In genomic region chrX:48525866-48526265, GRCm38 (mm10) we compare ENCODE assay signal across 17 mouse cellular contexts. TPM values are rescaled to one million over a fixed set of nuclear protein-coding genes. Genes with fewer than 3 reads are reported as not detected.
DNase-seq lines count a peak whose midpoint lies in the region; ATAC-seq and TF ChIP-seq lines count a peak whose summit lies in the region.
"Had no signal": no experiment of that assay in that cellular context is flagged by ENCODE, and none has a peak within 500 bp of the region (broad histone marks: within the 10 kb centered on the region; RNA-seq: fewer than 3 reads in every experiment).

No protein-coding gene starts in this region.

- peaks cover 2% of the 10 kb centered on the region; the same call in 1 of the 2 replicates for H3K27me3 ChIP-seq in heart, embryonic 11.5 days (ENCODE audit: control insufficient read depth, insufficient read depth, low read length)
- no peaks in the 10 kb centered on the region for H3K27me3 ChIP-seq in lung, embryonic 14.5 days (ENCODE audit: insufficient read depth, low read length)
- H3K27me3 ChIP-seq in liver, postnatal 0 days (ENCODE audit: insufficient read depth, low read length): peaks cover 3% of the 10 kb centered on the region; the same call in 1 of the 2 replicates
- no peaks in the 10 kb centered on the region for H3K27me3 ChIP-seq in forebrain, postnatal 0 days (ENCODE audit: insufficient read depth, low read length)
- H3K27me3 ChIP-seq: hindbrain, embryonic 13.5 days; liver, embryonic 15.5 days; stomach, embryonic 15.5 days had no signal

- no peak for TF ChIP-seq EP300 in liver, postnatal 0 days (IDR thresholded peaks at IDR 0.05; ENCODE audit: low read depth)

- no peak for ATAC-seq in heart, embryonic 11.5 days (replicated peaks; ENCODE audit: insufficient number of reproducible peaks, low FRiP score, low TSS enrichment)
- no peak for ATAC-seq in lung, embryonic 14.5 days (ENCODE audit: insufficient read depth)
- no peak for ATAC-seq in liver, postnatal 0 days
- ATAC-seq in forebrain, postnatal 0 days: no peak
- ATAC-seq: activated CD4-positive, CD25-positive, alpha-beta regulatory T cell, adult 4 months; midbrain, embryonic 16.5 days had no signal

- H3K9me3 ChIP-seq in heart, embryonic 11.5 days (replicated peaks; ENCODE audit: control insufficient read depth, low read length): no peaks in the 10 kb centered on the region
- no peaks in the 10 kb centered on the region for H3K9me3 ChIP-seq in lung, embryonic 14.5 days (ENCODE audit: low read depth, low read length)
- no peaks in the 10 kb centered on the region for H3K9me3 ChIP-seq in liver, postnatal 0 days (ENCODE audit: low read length)
- no peaks in the 10 kb centered on the region for H3K9me3 ChIP-seq in forebrain, postnatal 0 days (ENCODE audit: low read length)
- H3K9me3 ChIP-seq: hindbrain, embryonic 13.5 days; liver, embryonic 15.5 days; stomach, embryonic 15.5 days had no signal

- WGBS in heart, embryonic 11.5 days (ENCODE audit: insufficient replicate concordance): 41% methylated on average over 8 of the region's 8 CpGs
- WGBS in lung, embryonic 14.5 days: 49% methylated on average over 8 of the region's 8 CpGs
- WGBS in liver, postnatal 0 days (ENCODE audit: insufficient replicate concordance): 66% methylated on average over 8 of the region's 8 CpGs
- 68% methylated on average over 8 of the region's 8 CpGs for WGBS in forebrain, postnatal 0 days

- no peak for TF ChIP-seq CTCF in lung, embryonic 14.5 days (IDR thresholded peaks at IDR 0.05; ENCODE audit: low read depth)
- TF ChIP-seq CTCF in liver, postnatal 0 days (IDR thresholded peaks at IDR 0.05; ENCODE audit: low read depth): no peak
- TF ChIP-seq CTCF in forebrain, postnatal 0 days (IDR thresholded peaks at IDR 0.05; ENCODE audit: low read depth): no peak

- H3K36me3 ChIP-seq in heart, embryonic 11.5 days (ENCODE audit: control insufficient read depth, insufficient read depth, low read length): no peaks in the 10 kb centered on the region
- no peaks in the 10 kb centered on the region for H3K36me3 ChIP-seq in lung, embryonic 14.5 days (ENCODE audit: insufficient read depth)
- no peaks in the 10 kb centered on the region for H3K36me3 ChIP-seq in liver, postnatal 0 days (replicated peaks; ENCODE audit: insufficient read depth, low read length)
- no peaks in the 10 kb centered on the region for H3K36me3 ChIP-seq in forebrain, postnatal 0 days (ENCODE audit: insufficient read depth)
- H3K36me3 ChIP-seq: liver, embryonic 15.5 days; stomach, embryonic 15.5 days had no signal

- no peaks in the 10 kb centered on the region for H3K4me1 ChIP-seq in heart, embryonic 11.5 days (ENCODE audit: control insufficient read depth, insufficient read depth, low read length)
- H3K4me1 ChIP-seq in lung, embryonic 14.5 days (ENCODE audit: insufficient read depth): no peaks in the 10 kb centered on the region
- no peaks in the 10 kb centered on the region for H3K4me1 ChIP-seq in liver, postnatal 0 days (ENCODE audit: insufficient read depth)
- H3K4me1 ChIP-seq in forebrain, postnatal 0 days (ENCODE audit: insufficient read depth): 0 out of 2 replicates have a peak, but pooled peaks cover 5% of the 10 kb centered on the region
- H3K4me1 ChIP-seq: liver, embryonic 15.5 days; stomach, embryonic 15.5 days had no signal

- DNase-seq in heart, adult 9 months (ENCODE audit: low spot score in 2 of 2): no peak
- DNase-seq in lung, embryonic 14.5 days: peak; percentile 3
- no peak for DNase-seq in lung, postnatal 25 days (ENCODE audit: low spot score)
- peak; percentile 17 for DNase-seq in fibroblast of lung, adult 2 months (ENCODE audit: low read depth)
- DNase-seq in right cerebral cortex, postnatal 25 days: peak; percentile 32
- DNase-seq in liver, postnatal 0 days: no peak
- no peak for DNase-seq in forebrain, postnatal 0 days
- DNase-seq: gastrocnemius, adult 2 months; kidney, adult 11 months; kidney, postnatal 36 days; thymus, postnatal 4 days had no signal

- no peak overlapping the region for H3K4me2 ChIP-seq in heart, embryonic 11.5 days
- no peak overlapping the region for H3K4me2 ChIP-seq in lung, embryonic 14.5 days
- H3K4me2 ChIP-seq in liver, postnatal 0 days (ENCODE audit: low read depth, low read length): no peak overlapping the region
- no peak overlapping the region for H3K4me2 ChIP-seq in forebrain, postnatal 0 days (ENCODE audit: low read depth)
- H3K4me2 ChIP-seq: hindbrain, embryonic 13.5 days; liver, embryonic 15.5 days; stomach, embryonic 15.5 days had no signal

- no peak overlapping the region for H3K4me3 ChIP-seq in heart, embryonic 11.5 days (ENCODE audit: low read depth, low read length)
- no peak overlapping the region for H3K4me3 ChIP-seq in lung, embryonic 14.5 days (ENCODE audit: low read depth, low read length)
- no peak overlapping the region for H3K4me3 ChIP-seq in liver, postnatal 0 days (ENCODE audit: low read depth, low read length)
- no peak overlapping the region for H3K4me3 ChIP-seq in forebrain, postnatal 0 days (ENCODE audit: low read depth, low read length)
- H3K4me3 ChIP-seq: gastrocnemius, adult 2 months; hindbrain, embryonic 13.5 days; liver, embryonic 15.5 days; stomach, embryonic 15.5 days had no signal

- 0 out of 2 replicates have a peak overlapping the region, but pooled peaks have one; percentile 11 for H3K27ac ChIP-seq in heart, embryonic 11.5 days (ENCODE audit: low read depth, low read length)
- H3K27ac ChIP-seq in lung, embryonic 14.5 days (ENCODE audit: low read depth): no peak overlapping the region
- H3K27ac ChIP-seq in liver, postnatal 0 days (ENCODE audit: low read depth): no peak overlapping the region
- H3K27ac ChIP-seq in forebrain, postnatal 0 days (ENCODE audit: low read depth, low read length): no peak overlapping the region
- H3K27ac ChIP-seq: gastrocnemius, adult 2 months; hindbrain, embryonic 13.5 days; liver, embryonic 15.5 days; stomach, embryonic 15.5 days had no signal

- H3K9ac ChIP-seq in heart, embryonic 11.5 days (ENCODE audit: low read depth, low read length): no peak overlapping the region
- H3K9ac ChIP-seq in lung, embryonic 14.5 days: no peak overlapping the region
- no peak overlapping the region for H3K9ac ChIP-seq in liver, postnatal 0 days (replicated peaks)
- H3K9ac ChIP-seq in forebrain, postnatal 0 days: no peak overlapping the region
- H3K9ac ChIP-seq: hindbrain, embryonic 13.5 days; liver, embryonic 15.5 days; stomach, embryonic 15.5 days had no signal

RNA-seq across cellular contexts. Expression of gene Rab33a, which starts 6.8 kb away (rescaled TPM):
- 6.8 and 7.1 TPM in 2 replicates for polyA plus RNA-seq in heart, embryonic 11.5 days (2014; fragmentation: Nextera tagmentation; extraction: Ambion mirVana)
- polyA plus RNA-seq in lung, embryonic 14.5 days (2014; fragmentation: Nextera tagmentation; extraction: Ambion mirVana): 1.7 and 1.9 TPM in 2 replicates
- 0.18 and 0.21 TPM in 2 replicates for polyA plus RNA-seq in liver, postnatal 0 days (2015; fragmentation: Nextera tagmentation; extraction: Ambion mirVana)
- 50.9 and 84.3 TPM in 2 replicates for total RNA-seq in forebrain, postnatal 0 days (2014; rRNA removed)
- 97.9 and 104 TPM in 2 replicates for polyA plus RNA-seq in forebrain, postnatal 0 days (2015; fragmentation: Nextera tagmentation; extraction: Ambion mirVana)

RNA-seq across cellular contexts. Expression of gene Aifm1, which starts 12.5 kb away (rescaled TPM):
- 96.4 and 120 TPM in 2 replicates for polyA plus RNA-seq in heart, embryonic 11.5 days (2014; fragmentation: Nextera tagmentation; extraction: Ambion mirVana)
- 58.2 and 68.0 TPM in 2 replicates for polyA plus RNA-seq in lung, embryonic 14.5 days (2014; fragmentation: Nextera tagmentation; extraction: Ambion mirVana)
- 64.0 and 67.7 TPM in 2 replicates for polyA plus RNA-seq in liver, postnatal 0 days (2015; fragmentation: Nextera tagmentation; extraction: Ambion mirVana)
- total RNA-seq in forebrain, postnatal 0 days (2014; rRNA removed): 13.9 and 15.5 TPM in 2 replicates
- 28.0 and 28.2 TPM in 2 replicates for polyA plus RNA-seq in forebrain, postnatal 0 days (2015; fragmentation: Nextera tagmentation; extraction: Ambion mirVana)

Comparison
In these comparisons a context has a peak if more than half of its experiments do, and no peak if none do; other contexts are left out.
1. DNase-seq: peak in lung, embryonic 14.5 days (single experiment), fibroblast of lung, adult 2 months (single experiment) and right cerebral cortex, postnatal 25 days (single experiment); none in heart, adult 9 months (0 of 2), lung, postnatal 25 days (single experiment), liver, postnatal 0 days (single experiment) and forebrain, postnatal 0 days (single experiment).
2. RNA of gene Rab33a, which starts 6.8 kb away (polyA plus RNA-seq): 97.9 to 104 TPM in forebrain, postnatal 0 days; 6.8 to 7.1 TPM in heart, embryonic 11.5 days, 1.7 to 1.9 TPM in lung, embryonic 14.5 days and 0.18 to 0.21 TPM in liver, postnatal 0 days; every median in the first group is over 10 times any median in the second.